ENCODE assay signal across 8 mouse cellular contexts in the genomic region with DNA sequence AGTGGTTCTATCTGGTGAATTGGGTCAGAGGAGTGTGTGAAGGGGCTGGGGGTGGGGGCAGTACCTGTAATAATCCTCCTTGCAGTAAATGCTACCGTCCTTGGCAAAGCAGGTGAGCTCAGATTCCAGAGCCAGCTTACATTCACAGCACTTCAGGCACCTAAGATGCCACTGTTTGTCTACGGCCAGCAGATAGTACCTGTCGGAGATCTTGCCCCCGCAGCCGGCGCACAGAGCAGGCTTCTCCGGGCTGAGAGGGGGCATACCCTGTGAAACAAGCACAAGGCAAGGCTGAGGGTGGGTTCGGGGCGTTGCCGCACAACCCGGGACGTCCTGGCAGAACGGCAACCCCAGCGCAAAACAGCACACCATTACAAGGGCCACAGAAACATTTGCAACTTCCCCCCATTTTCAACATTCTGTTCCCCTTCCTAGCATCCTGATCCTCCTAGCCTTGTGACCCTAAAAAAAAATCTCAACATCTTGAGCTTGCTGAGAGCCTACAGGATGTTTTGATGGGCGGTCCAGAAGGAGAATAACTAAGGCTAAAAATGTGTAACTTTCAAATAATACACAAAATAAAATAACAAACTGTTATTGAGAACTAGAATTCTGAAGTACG. TPM values are rescaled to one million over a fixed set of nuclear protein-coding genes. Genes with fewer than 3 reads are reported as not detected.
DNase-seq lines count a peak whose midpoint lies in the region; ATAC-seq lines count a peak whose summit lies in the region.
"Had no signal": no experiment of that assay in that cellular context is flagged by ENCODE, and none has a peak within 500 bp of the region (broad histone marks: within the 10 kb centered on the region; RNA-seq: fewer than 3 reads in every experiment).

No protein-coding gene starts in this region.

- no peaks in the 10 kb centered on the region for H3K36me3 ChIP-seq in hindbrain, embryonic 13.5 days
- H3K36me3 ChIP-seq in midbrain, embryonic 11.5 days (ENCODE audit: control insufficient read depth, insufficient read depth, low read length): no peaks in the 10 kb centered on the region

- 0 out of 2 replicates have a peak overlapping the region, but pooled peaks have one; percentile 13 for H3K4me2 ChIP-seq in hindbrain, embryonic 13.5 days
- peak overlapping the region; percentile 19; the same call in 1 of the 2 replicates for H3K4me2 ChIP-seq in midbrain, embryonic 11.5 days

- no peak for ATAC-seq in hindbrain, embryonic 13.5 days (ENCODE audit: low FRiP score)
- ATAC-seq in midbrain, embryonic 11.5 days (ENCODE audit: low FRiP score): no peak
- no peak for ATAC-seq in cerebellum, adult (ENCODE audit: insufficient number of reproducible peaks, low FRiP score, low TSS enrichment)

- H3K27me3 ChIP-seq in hindbrain, embryonic 13.5 days: peaks cover 88% of the 10 kb centered on the region
- H3K27me3 ChIP-seq in midbrain, embryonic 11.5 days (ENCODE audit: control insufficient read depth, insufficient read depth, low read length): peaks cover 72% of the 10 kb centered on the region

- H3K4me1 ChIP-seq in hindbrain, embryonic 13.5 days (replicated peaks): peaks cover 22% of the 10 kb centered on the region
- H3K4me1 ChIP-seq in midbrain, embryonic 11.5 days (ENCODE audit: control insufficient read depth, insufficient read depth, low read length): peaks cover 11% of the 10 kb centered on the region

- no peaks in the 10 kb centered on the region for H3K9me3 ChIP-seq in hindbrain, embryonic 13.5 days
- no peaks in the 10 kb centered on the region for H3K9me3 ChIP-seq in midbrain, embryonic 11.5 days (ENCODE audit: control insufficient read depth, low read length)

- peak overlapping the region; percentile 77 for H3K27ac ChIP-seq in hindbrain, embryonic 13.5 days
- peak overlapping the region; percentile 30; the same call in 1 of the 2 replicates for H3K27ac ChIP-seq in midbrain, embryonic 11.5 days (ENCODE audit: low read depth, low read length)

- peak overlapping the region; percentile 63 for H3K9ac ChIP-seq in hindbrain, embryonic 13.5 days
- peak overlapping the region; percentile 62 for H3K9ac ChIP-seq in midbrain, embryonic 11.5 days (ENCODE audit: low read length)

- H3K4me3 ChIP-seq in hindbrain, embryonic 13.5 days: peak overlapping the region; percentile 38
- H3K4me3 ChIP-seq in midbrain, embryonic 11.5 days (ENCODE audit: low read depth, low read length): peak overlapping the region; percentile 42

- peak; percentile 40 for DNase-seq in thymus, postnatal 4 days
- no peak for DNase-seq in thymus, postnatal 0 days (ENCODE audit: low spot score)
- peak; percentile 94 for DNase-seq in midbrain, embryonic 11.5 days (ENCODE audit: low spot score, missing footprints)
- no peak for DNase-seq in adrenal gland, adult 2 months
- no peak for DNase-seq in urinary bladder, postnatal 4 days (ENCODE audit: low spot score in 2 of 2)

- WGBS in hindbrain, embryonic 13.5 days: 4% methylated on average over 16 of the region's 16 CpGs
- WGBS in midbrain, embryonic 11.5 days: 3% methylated on average over 16 of the region's 16 CpGs

RNA-seq across cellular contexts. Expression of a gene that starts 8.5 kb away (rescaled TPM):
- polyA plus RNA-seq in thymus, postnatal 0 days (2015; fragmentation: Nextera tagmentation; extraction: Ambion mirVana): not detected in 2 replicates
- 20.5 and 26.4 TPM in 2 replicates for polyA plus RNA-seq in hindbrain, embryonic 13.5 days (2015; fragmentation: Nextera tagmentation; extraction: Ambion mirVana)
- polyA plus RNA-seq in midbrain, embryonic 11.5 days (2014; fragmentation: Nextera tagmentation; extraction: Ambion mirVana): 43.4 and 48.9 TPM in 2 replicates
- total RNA-seq in adrenal gland, adult 2 months (2021): not detected
- 0.09 TPM in 1 of 2 replicates, not detected in the other for polyA plus RNA-seq in adrenal gland, adult 2 months (2012; rRNA removed)
- total RNA-seq: megakaryocyte-erythroid progenitor cell, adult 5-6 weeks had no signal

RNA-seq across cellular contexts. Expression of a gene that starts 16.7 kb away (rescaled TPM):
- 57.3 and 59.5 TPM in 2 replicates for polyA plus RNA-seq in thymus, postnatal 0 days (2015; fragmentation: Nextera tagmentation; extraction: Ambion mirVana)
- polyA plus RNA-seq in hindbrain, embryonic 13.5 days (2015; fragmentation: Nextera tagmentation; extraction: Ambion mirVana): 35.4 and 37.1 TPM in 2 replicates
- polyA plus RNA-seq in midbrain, embryonic 11.5 days (2014; fragmentation: Nextera tagmentation; extraction: Ambion mirVana): 57.0 and 63.0 TPM in 2 replicates
- total RNA-seq in adrenal gland, adult 2 months (2021): 10 to 100 TPM; 13.1 to 18.2 TPM
- 35.0 and 45.3 TPM in 2 replicates for polyA plus RNA-seq in adrenal gland, adult 2 months (2012; rRNA removed)

Comparison
In these comparisons a context has a peak if more than half of its experiments do, and no peak if none do; other contexts are left out.
1. DNase-seq: peak in thymus, postnatal 4 days (single experiment) and midbrain, embryonic 11.5 days (single experiment); none in thymus, postnatal 0 days (single experiment), adrenal gland, adult 2 months (single experiment) and urinary bladder, postnatal 4 days (0 of 2).
2. RNA of a gene that starts 8.5 kb away (polyA plus RNA-seq): 43.4 to 48.9 TPM in midbrain, embryonic 11.5 days and 20.5 to 26.4 TPM in hindbrain, embryonic 13.5 days; 0.09 TPM in adrenal gland, adult 2 months and not detected in thymus, postnatal 0 days; every median in the first group is over 10 times any median in the second.